Mouse (Mus musculus) olfactory bulb, adult 2 months (tissue): ENCODE measurements at regions not wholly inside any gene's neighbourhood (a gene's known extent, or its start where the extent isn't known, plus 50 kb on each side); places are given as distances from the start of the nearest gene placed in this dataset.

Experiments used
- CTCF ChIP-seq: fragments of 200-500 bp; IDR thresholded peaks from 2 replicates; pipeline ENCODE4 v1.5.1; 2012; ENCODE audit warnings: low read depth, mild to moderate bottlenecking, low read length, moderate library complexity; ENCODE audit not compliant: insufficient read depth
- POLR2A ChIP-seq: fragments of 200-500 bp; IDR thresholded peaks from 2 replicates; pipeline ENCODE4 v1.6.1; 2012; ENCODE audit warnings: mild to moderate bottlenecking, low read depth, low read length, moderate library complexity; ENCODE audit not compliant: insufficient read depth

DNA sequence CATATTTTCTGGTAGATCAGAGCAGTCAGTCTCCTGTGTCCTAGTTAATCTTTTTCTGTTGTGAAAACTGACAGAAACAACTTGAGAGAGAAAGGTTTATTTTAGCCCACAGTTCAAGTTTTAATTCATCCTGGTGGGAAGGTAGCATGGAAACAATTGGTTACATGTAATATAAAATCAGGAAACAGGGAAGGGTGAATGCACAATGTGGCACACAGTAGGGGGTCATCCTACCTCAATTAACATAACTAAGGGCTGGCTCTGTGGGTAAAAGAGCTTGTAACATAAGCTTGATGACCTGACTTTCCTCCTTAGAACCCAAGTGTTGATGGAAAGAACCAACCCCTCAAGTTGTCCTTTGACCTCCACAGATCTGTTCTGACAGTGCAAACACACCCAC is 227.1 kb downstream of the Ikzf2 start:
- TF ChIP-seq CTCF, result no peak
- no peak for TF ChIP-seq POLR2A
